Mouse (Mus musculus): ENCODE data around the gene Kif27. TPM values are rescaled to one million over a fixed set of nuclear protein-coding genes. Genes with fewer than 3 reads are reported as not detected.

Kif27 gene
- total and polyA plus RNA-seq, 3 experiments = not detected

- in situ Hi-C loops (cut with MboI; ENCODE audit: low pct_ligation_motif_present, low pct_unique_long_range_greater_than_20kb, low sequenced_read_pairs) (no loop called here), dilution Hi-C loops (cut with MboI; ENCODE audit: extremely low pct_ligation_motif_present, extremely low pct_unique_long_range_greater_than_20kb, low sequenced_read_pairs) (no loop called here)
- TF ChIP-seq UBTF (IDR thresholded peaks at IDR 0.05; ENCODE audit: low read depth, low read length) = no peak
- no peak for TF ChIP-seq CHD2 (IDR thresholded peaks at IDR 0.05; ENCODE audit: low read length)
- TF ChIP-seq MYC (IDR thresholded peaks at IDR 0.05; ENCODE audit: low read depth, low read length) = no peak
- no peak for TF ChIP-seq USF1 (IDR thresholded peaks at IDR 0.05; ENCODE audit: low read depth, low read length)
- TF ChIP-seq RAD21 (IDR thresholded peaks at IDR 0.05; ENCODE audit: low read depth, low read length) = no peak
- no peak for TF ChIP-seq TBP (conservative IDR thresholded peaks at IDR 0.05; ENCODE audit: low read depth, low read length)
- no peak for TF ChIP-seq IRF4 (IDR thresholded peaks at IDR 0.05; ENCODE audit: low read depth, low read length)
- TF ChIP-seq E2F4 (IDR thresholded peaks at IDR 0.05; ENCODE audit: insufficient replicate concordance, low read depth, low read length) = no peak
- TF ChIP-seq MAX (IDR thresholded peaks at IDR 0.05; ENCODE audit: low read length) = no peak
- no peak for TF ChIP-seq BHLHE40 (IDR thresholded peaks at IDR 0.05; ENCODE audit: low read depth, low read length)
- Histone ChIP-seq H3K27ac (ENCODE audit: insufficient read depth, low read depth) (no peak overlapping the region), H3K4me2 (ENCODE audit: insufficient read depth, low read depth, poor library complexity, severe bottlenecking) (no peak overlapping the region), H3K79me2 (replicated peaks; ENCODE audit: control insufficient read depth, extremely low read depth, insufficient read depth, poor library complexity, severe bottlenecking) (no peaks in the 10 kb centered on the region), H3K36me3 (replicated peaks in 1 of 2; ENCODE audit: control insufficient read depth in 1 of 2, insufficient read depth in 1 of 2, low read length in 1 of 2) (no peaks in the 10 kb centered on the region), H3K4me3 (replicated peaks in 1 of 3; ENCODE audit: low read depth in 2 of 3, low read length in 2 of 3, poor library complexity in 1 of 3) (no peak overlapping the region), H3K9ac (ENCODE audit: insufficient read depth, low read depth) (no peak overlapping the region), H3K9me3 (replicated peaks; ENCODE audit: low read length) (no peaks in the 10 kb centered on the region), H3K27me3 (replicated peaks) (no peaks in the 10 kb centered on the region), H3K4me1 (ENCODE audit: control insufficient read depth in 1 of 2, insufficient read depth in 2 of 2) (no peaks in the 10 kb centered on the region)
- peak; percentile 42 for DNase-seq (ENCODE audit: extremely low read depth)
Observed at GRCm38 (mm10) chr13:58298756-58299155, 60.2 kb downstream of the Kif27 start.

- DNase-seq (ENCODE audit: extremely low read depth) = no peak
- dilution Hi-C loops (cut with MboI; ENCODE audit: extremely low pct_ligation_motif_present, extremely low pct_unique_long_range_greater_than_20kb, low sequenced_read_pairs) = no loop called here
Observed at GRCm38 (mm10) chr13:58295582-58295981, 63.3 kb downstream of the Kif27 start.

More at GRCm38 (mm10) chr13:58295582-58295981, 63.3 kb downstream of the Kif27 start:
- Histone ChIP-seq H3K9ac (ENCODE audit: insufficient read depth, low read depth) (no peak overlapping the region), H3K4me1 (ENCODE audit: control insufficient read depth in 1 of 2, insufficient read depth in 2 of 2) (peaks cover 5 to 6% of the 10 kb centered on the region in 2 experiments; a peak in 2 of 4 replicates), H3K9me3 (replicated peaks; ENCODE audit: low read length) (no peaks in the 10 kb centered on the region), H3K27ac (ENCODE audit: insufficient read depth, low read depth) (no peak overlapping the region), H3K79me2 (replicated peaks; ENCODE audit: control insufficient read depth, extremely low read depth, insufficient read depth, poor library complexity, severe bottlenecking) (no peaks in the 10 kb centered on the region), H3K27me3 (replicated peaks) (no peaks in the 10 kb centered on the region), H3K4me2 (ENCODE audit: insufficient read depth, low read depth, poor library complexity, severe bottlenecking) (no peak overlapping the region), H3K36me3 (replicated peaks in 1 of 2; ENCODE audit: control insufficient read depth in 1 of 2, insufficient read depth in 1 of 2, low read length in 1 of 2) (no peaks in the 10 kb centered on the region), H3K4me3 (replicated peaks in 1 of 3; ENCODE audit: low read depth in 2 of 3, low read length in 2 of 3, poor library complexity in 1 of 3) (no peak overlapping the region)
- in situ Hi-C loops (cut with MboI; ENCODE audit: low pct_ligation_motif_present, low pct_unique_long_range_greater_than_20kb, low sequenced_read_pairs) = no loop called here
- TF ChIP-seq USF2 (conservative IDR thresholded peaks at IDR 0.05; ENCODE audit: low read depth, low read length) (no peak), HCFC1 (IDR thresholded peaks at IDR 0.05; ENCODE audit: low read depth, low read length) (no peak), EP300 (IDR thresholded peaks at IDR 0.05; ENCODE audit: low read length) (no peak), POLR2AphosphoS2 (IDR thresholded peaks at IDR 0.05; ENCODE audit: low read depth, low read length) (no peak), KAT2A (IDR thresholded peaks at IDR 0.05; ENCODE audit: insufficient replicate concordance, low read length) (no peak), CTCF (conservative IDR thresholded peaks at IDR 0.05 in 1 of 2, IDR thresholded peaks at IDR 0.05 in 1 of 2; ENCODE audit: low read depth in 2 of 2, low read length in 2 of 2) (no peak), POLR2A (IDR thresholded peaks at IDR 0.05; ENCODE audit: low read depth, low read length) (no peak), MAZ (IDR thresholded peaks at IDR 0.05; ENCODE audit: low read depth, low read length) (no peak), SIN3A (IDR thresholded peaks at IDR 0.05; ENCODE audit: low read length) (no peak), MAFK (IDR thresholded peaks at IDR 0.05; ENCODE audit: insufficient replicate concordance, low read length) (no peak), NELFE (IDR thresholded peaks at IDR 0.05; ENCODE audit: low read depth, low read length) (no peak), SMC3 (IDR thresholded peaks at IDR 0.05; ENCODE audit: low read depth, low read length) (no peak), MXI1 (IDR thresholded peaks at IDR 0.05; ENCODE audit: low read depth, low read length) (no peak), E2F4 (IDR thresholded peaks at IDR 0.05; ENCODE audit: insufficient replicate concordance, low read depth, low read length) (no peak)

All from CH12.LX (cell line).